Mouse (Mus musculus) limb, embryonic 12.5 days (tissue): ENCODE results near the gene Dennd1c. TPM values are rescaled to one million over a fixed set of nuclear protein-coding genes. Genes with fewer than 3 reads are reported as not detected.

Experiments
- polyA plus RNA-seq: library from polyadenylated mRNA; unstranded; fragments of >200 nt; fragmentation: Nextera tagmentation; extraction: Ambion mirVana; gene quantifications from 2 replicates; pipeline ENCODE4 v1.2.1, GENCODE M21; 2016

Dennd1c gene
- polyA plus RNA-seq, 1 experiment from 2014 or later: 1.2 TPM

Other genes with a start within 250 kb of the Dennd1c start
- 3.6 and 4.1 TPM in 2 replicates for gene Rfx2, start 247.5 kb downstream of the Dennd1c start, polyA plus RNA-seq
- not detected in 2 replicates for gene Acsbg2, start 204.1 kb downstream of the Dennd1c start, polyA plus RNA-seq
- 0.26 and 0.52 TPM in 2 replicates for gene 1700061G19Rik, start 203.0 kb downstream of the Dennd1c start, polyA plus RNA-seq
- 93.0 and 97.1 TPM in 2 replicates for gene Mllt1, start 143.1 kb downstream of the Dennd1c start, polyA plus RNA-seq
- not detected in 2 replicates for gene Acer1, start 96.4 kb downstream of the Dennd1c start, polyA plus RNA-seq
- gene Clpp, start 88.2 kb downstream of the Dennd1c start, polyA plus RNA-seq: 147 and 151 TPM in 2 replicates
- gene Alkbh7, start 81.2 kb downstream of the Dennd1c start, polyA plus RNA-seq: 37.6 and 39.8 TPM in 2 replicates
- gene Pspn, start 78.5 kb downstream of the Dennd1c start, polyA plus RNA-seq: not detected in 2 replicates
- gene Gtf2f1, start 67.2 kb downstream of the Dennd1c start, polyA plus RNA-seq: 61.5 and 68.2 TPM in 2 replicates
- gene Gm17949, start 67.0 kb downstream of the Dennd1c start, polyA plus RNA-seq: 0.24 TPM in 1 of 2 replicates, not detected in the other
- 60.2 and 64.7 TPM in 2 replicates for gene Khsrp, start 47.0 kb downstream of the Dennd1c start, polyA plus RNA-seq
- 0.17 and 0.23 TPM in 2 replicates for gene Slc25a41, start 36.9 kb downstream of the Dennd1c start, polyA plus RNA-seq
- gene Crb3, start 19.4 kb downstream of the Dennd1c start, polyA plus RNA-seq: 1.2 and 2.4 TPM in 2 replicates
- gene Slc25a23, start 18.7 kb downstream of the Dennd1c start, polyA plus RNA-seq: 4.5 and 4.9 TPM in 2 replicates
- gene Tubb4a, start 9.3 kb upstream of the Dennd1c start, polyA plus RNA-seq: 12.7 and 14.7 TPM in 2 replicates
- 10.2 and 11.3 TPM in 2 replicates for gene Tnfsf9, start 26.8 kb upstream of the Dennd1c start, polyA plus RNA-seq
- gene Cd70, start 71.3 kb upstream of the Dennd1c start, polyA plus RNA-seq: not detected in 2 replicates
- gene Tnfsf14, start 115.7 kb upstream of the Dennd1c start, polyA plus RNA-seq: 0.18 and 0.33 TPM in 2 replicates
- 0.08 and 1.00 TPM in 2 replicates for gene C3, start 149.6 kb upstream of the Dennd1c start, polyA plus RNA-seq
- 30.0 and 31.1 TPM in 2 replicates for gene Gpr108, start 169.9 kb upstream of the Dennd1c start, polyA plus RNA-seq
- gene Trip10, start 170.9 kb upstream of the Dennd1c start, polyA plus RNA-seq: 30.4 and 36.5 TPM in 2 replicates
- gene Vav1, start 200.6 kb upstream of the Dennd1c start, polyA plus RNA-seq: 1.8 and 1.9 TPM in 2 replicates